Mouse (Mus musculus): ENCODE measurements around the gene Selenow. TPM values are rescaled to one million over a fixed set of nuclear protein-coding genes. Genes with fewer than 3 reads are reported as not detected.

Gene Selenow
- polyA plus RNA-seq, 1 experiment from 2014 or later, result 1,357 TPM

GRCm38 (mm10) chr7:15882317-15882716 lies 39.9 kb downstream of the Selenow start, which contains the start of gene Crxos:
Crxos (plus strand) TSS chr7:15882617.
- Histone ChIP-seq H3K27me3 (no peaks in the 10 kb centered on the region), H3K27ac (no peak within 1 kb of the TSS), H3K9me3 (replicated peaks) (no peaks in the 10 kb centered on the region), H3K9ac (no peak within 1 kb of the TSS), H3K4me1 (peaks cover 3% of the 10 kb centered on the region; the same call in 1 of the 2 replicates), H3K4me2 (no peak within 1 kb of the TSS), H3K4me3 (no peak within 1 kb of the TSS), H3K36me3 (ENCODE audit: poor library complexity, severe bottlenecking) (no peaks in the 10 kb centered on the region)
- ATAC-seq, result no peak
- 87% methylated on average over 2 of the region's 2 CpGs for WGBS

- Histone ChIP-seq H3K4me2 (no peak overlapping the region), H3K36me3 (ENCODE audit: poor library complexity, severe bottlenecking) (no peaks in the 10 kb centered on the region), H3K27ac (no peak overlapping the region), H3K4me1 (peaks cover 3% of the 10 kb centered on the region; the same call in 1 of the 2 replicates), H3K9me3 (replicated peaks) (no peaks in the 10 kb centered on the region), H3K9ac (no peak overlapping the region), H3K4me3 (no peak overlapping the region), H3K27me3 (no peaks in the 10 kb centered on the region)
- 42% methylated on average over 3 of the region's 3 CpGs for WGBS
- ATAC-seq, result no peak
These were observed 40.4 kb downstream of the Selenow start for GRCm38 (mm10) chr7:15881831-15882230.

- no peaks in the 10 kb centered on the region for H3K27me3 ChIP-seq
- H3K4me3 ChIP-seq, result no peak overlapping the region
- no peak overlapping the region for H3K9ac ChIP-seq
- no peak overlapping the region for H3K4me2 ChIP-seq
- H3K9me3 ChIP-seq (replicated peaks), result no peaks in the 10 kb centered on the region
- no peaks in the 10 kb centered on the region for H3K36me3 ChIP-seq (ENCODE audit: poor library complexity, severe bottlenecking)
- ATAC-seq, result no peak
- H3K4me1 ChIP-seq, result peaks cover 3% of the 10 kb centered on the region; the same call in 1 of the 2 replicates
- no peak overlapping the region for H3K27ac ChIP-seq
- WGBS, result under 1% methylated on average over 7 of the region's 7 CpGs
These were observed 40.8 kb downstream of the Selenow start for GRCm38 (mm10) chr7:15881388-15881787.

- H3K4me3 ChIP-seq, result no peak within 1 kb of the TSS
- no peak for ATAC-seq
- H3K4me1 ChIP-seq, result peaks cover 3% of the 10 kb centered on the region; the same call in 1 of the 2 replicates
- no peaks in the 10 kb centered on the region for H3K9me3 ChIP-seq (replicated peaks)
- no peak within 1 kb of the TSS for H3K4me2 ChIP-seq
- H3K36me3 ChIP-seq (ENCODE audit: poor library complexity, severe bottlenecking), result no peaks in the 10 kb centered on the region
- no peaks in the 10 kb centered on the region for H3K27me3 ChIP-seq
- no peak within 1 kb of the TSS for H3K9ac ChIP-seq
- no peak within 1 kb of the TSS for H3K27ac ChIP-seq
- WGBS, result 27% methylated on average over 4 of the region's 4 CpGs
These were observed 42.4 kb downstream of the Selenow start, which contains the start of gene Crx for GRCm38 (mm10) chr7:15879756-15880155. Crx (minus strand) TSS chr7:15879968.

Other genes starting within 250 kb of the Selenow start
- not detected in 2 replicates for gene Obox5, start 172.3 kb downstream of the Selenow start, polyA plus RNA-seq (2015; fragmentation: Nextera tagmentation; extraction: Ambion mirVana)
- not detected in 2 replicates for gene Obox6, start 82.7 kb downstream of the Selenow start, polyA plus RNA-seq (2015; fragmentation: Nextera tagmentation; extraction: Ambion mirVana)
- not detected in 2 replicates for gene Crx, start 42.4 kb downstream of the Selenow start, polyA plus RNA-seq (2015; fragmentation: Nextera tagmentation; extraction: Ambion mirVana)
- not detected in 2 replicates for gene Crxos, start 39.8 kb downstream of the Selenow start, polyA plus RNA-seq (2015; fragmentation: Nextera tagmentation; extraction: Ambion mirVana)
- 150 and 152 TPM in 2 replicates for gene Nop53, start 23.7 kb upstream of the Selenow start, polyA plus RNA-seq (2015; fragmentation: Nextera tagmentation; extraction: Ambion mirVana)
- gene Ehd2, start 45.2 kb upstream of the Selenow start, polyA plus RNA-seq (2015; fragmentation: Nextera tagmentation; extraction: Ambion mirVana), result 3.6 and 4.4 TPM in 2 replicates
- gene Bicra, start 125.5 kb upstream of the Selenow start, polyA plus RNA-seq (2015; fragmentation: Nextera tagmentation; extraction: Ambion mirVana), result 8.4 and 8.5 TPM in 2 replicates
- not detected in 2 replicates for gene Zfp541, start 139.4 kb upstream of the Selenow start, polyA plus RNA-seq (2015; fragmentation: Nextera tagmentation; extraction: Ambion mirVana)
- gene Napa, start 176.1 kb upstream of the Selenow start, polyA plus RNA-seq (2015; fragmentation: Nextera tagmentation; extraction: Ambion mirVana), result 166 and 186 TPM in 2 replicates
- 37.2 and 38.4 TPM in 2 replicates for gene Kptn, start 197.5 kb upstream of the Selenow start, polyA plus RNA-seq (2015; fragmentation: Nextera tagmentation; extraction: Ambion mirVana)
- gene Slc8a2, start 207.4 kb upstream of the Selenow start, polyA plus RNA-seq (2015; fragmentation: Nextera tagmentation; extraction: Ambion mirVana), result 0.67 and 0.68 TPM in 2 replicates

Data from forebrain, embryonic 13.5 days (tissue).